Mouse (Mus musculus) cerebellum, postnatal 10 days (tissue): ENCODE results near the gene Zfp457.

Source experiments
- DNase-seq, 2 experiments: peaks; one replicate each; pipeline ENCODE4 v3.0.0; 2021; ENCODE audit warnings: mixed read lengths in 2 of 2

Gene Zfp457

DNA sequence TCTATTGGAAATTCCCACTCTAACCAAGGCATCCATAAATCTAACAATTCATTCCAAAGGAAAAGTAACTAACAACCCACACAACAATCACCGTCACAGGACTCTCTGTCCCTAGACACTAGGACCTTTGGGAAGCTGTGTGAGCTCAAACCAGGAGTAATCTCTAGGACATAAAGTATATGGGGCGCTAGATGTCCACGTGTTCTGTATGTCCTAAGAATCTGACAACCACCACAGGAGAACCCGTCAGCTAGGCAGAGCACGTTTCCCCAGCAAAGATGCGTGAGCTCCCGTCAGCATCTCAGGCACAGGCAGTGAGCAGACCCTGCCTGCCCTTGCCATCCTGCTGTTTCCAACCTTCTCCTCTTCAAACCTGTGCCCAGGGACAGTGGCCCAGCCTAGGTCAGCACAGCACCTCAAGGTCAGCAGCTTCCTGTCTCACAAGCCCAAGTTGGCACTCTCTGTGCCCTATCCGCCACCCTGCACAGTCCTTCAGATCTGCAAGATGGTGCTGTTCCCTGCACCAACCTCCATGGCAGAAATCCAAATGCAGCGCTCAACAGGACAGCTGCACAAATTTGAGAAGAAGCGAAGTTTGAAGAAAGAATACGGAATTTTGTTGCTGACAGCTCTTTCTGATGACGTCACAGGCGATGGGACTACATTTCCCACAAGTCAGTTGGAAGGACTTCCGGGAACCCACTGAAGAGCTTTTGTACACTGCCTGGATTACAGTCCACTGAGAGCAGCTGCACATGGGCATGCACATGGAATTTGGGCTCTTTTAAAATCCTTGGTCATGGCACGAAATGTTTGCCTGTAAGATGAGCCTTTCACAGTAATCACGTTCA is at the start of gene Zfp457:
TSS of gene Zfp457 (minus strand) at position 664 of the 851 bp plus-strand sequence.
- DNase-seq: peak; percentile 93 to 94

DNA sequence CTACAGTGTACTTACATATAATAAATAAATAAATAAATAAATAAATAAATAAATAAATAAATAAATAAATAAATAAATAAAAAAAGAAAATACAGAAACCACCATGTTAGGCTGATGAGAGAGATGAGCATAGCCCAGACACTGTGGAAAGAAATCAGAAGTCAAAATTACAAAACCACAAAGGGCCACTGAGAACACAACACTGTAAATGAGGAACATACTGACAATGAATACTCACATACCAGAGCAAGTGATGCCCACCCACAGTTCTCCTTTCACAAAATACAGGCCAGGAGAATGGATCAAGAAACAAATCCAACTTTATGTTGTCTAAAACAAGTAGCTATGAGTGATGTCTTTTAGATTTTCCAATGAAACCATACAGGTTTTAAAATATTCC is 45.6 kb upstream of the Zfp457 start:
- no peak for DNase-seq

DNA sequence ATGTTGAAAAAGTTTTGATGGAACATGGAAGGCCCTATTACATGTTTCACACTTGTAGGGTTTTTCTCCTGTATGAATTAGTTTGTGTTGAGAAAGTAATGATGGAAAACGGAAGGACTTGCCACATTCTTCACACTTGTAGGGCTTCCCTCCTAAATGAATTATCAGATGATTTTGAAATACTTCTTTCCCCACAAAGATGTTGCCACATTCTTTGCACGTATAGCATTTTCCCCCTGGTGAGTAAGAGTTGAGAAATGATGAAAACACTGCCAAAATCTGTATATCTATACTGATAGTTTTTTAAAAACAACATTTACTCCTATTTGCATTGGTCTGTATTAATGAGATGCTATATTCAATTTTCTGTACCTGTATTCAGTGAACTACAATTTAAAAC is 37.1 kb upstream of the Zfp457 start:
- DNase-seq: no peak

DNA sequence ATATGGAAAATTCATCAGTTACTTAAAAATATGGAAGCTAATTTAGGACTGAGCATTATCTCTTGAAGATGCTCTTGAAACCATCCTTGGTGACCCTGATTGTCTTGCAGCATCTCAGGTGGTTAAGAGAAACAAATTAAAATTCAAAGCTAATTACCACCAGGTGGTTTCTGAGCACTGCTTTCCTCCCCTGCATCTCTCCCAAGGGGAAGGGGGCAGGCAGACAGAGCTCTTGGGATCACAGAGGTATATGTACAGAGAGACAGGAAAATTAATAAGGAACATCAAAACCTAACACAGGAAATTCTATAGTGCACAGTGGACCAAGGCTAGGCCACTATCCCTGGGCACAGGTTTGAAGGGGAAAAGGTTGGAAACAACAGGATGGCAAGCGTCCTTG is 26.6 kb upstream of the Zfp457 start:
- peak in 1 of 2 experiments; percentile 3 for DNase-seq

DNA sequence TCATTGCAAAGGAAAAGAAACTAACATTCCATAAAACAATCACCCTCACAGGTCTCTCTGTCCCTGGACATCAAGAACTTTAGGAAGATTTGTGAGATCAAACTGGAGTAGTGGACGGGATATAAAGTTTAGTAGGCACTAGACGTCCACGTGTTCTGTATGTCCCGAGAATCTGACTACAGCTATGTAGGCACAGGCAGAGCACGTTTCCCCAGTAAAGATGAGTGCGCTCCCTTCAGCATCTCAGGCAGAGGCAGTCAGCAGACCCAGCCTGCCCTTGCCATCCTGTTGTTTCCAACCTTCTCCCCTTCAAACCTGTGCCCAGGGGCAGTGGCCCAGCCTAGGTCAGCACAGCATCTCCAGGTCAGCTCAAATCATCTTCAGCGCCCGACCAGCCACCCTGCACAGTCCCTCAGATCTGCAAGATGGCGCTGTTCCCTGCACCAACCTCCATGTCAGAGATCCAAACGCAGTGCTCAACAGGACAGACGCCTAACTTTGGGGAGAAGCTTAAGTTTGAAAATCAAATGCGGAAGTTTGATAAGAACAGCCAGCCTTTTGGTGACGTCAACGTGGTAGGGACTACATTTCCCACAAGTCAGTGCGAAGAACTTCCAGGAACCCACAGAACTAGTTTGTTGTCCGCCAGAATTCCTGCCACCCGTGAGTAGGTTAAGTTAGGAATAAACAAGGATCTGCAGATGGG is 25.9 kb upstream of the Zfp457 start, which contains the start of gene Zfp595:
TSS of gene Zfp595 (minus strand) at position 552 of the 706 bp plus-strand sequence.
- DNase-seq: peak; percentile 73 to 79

DNA sequence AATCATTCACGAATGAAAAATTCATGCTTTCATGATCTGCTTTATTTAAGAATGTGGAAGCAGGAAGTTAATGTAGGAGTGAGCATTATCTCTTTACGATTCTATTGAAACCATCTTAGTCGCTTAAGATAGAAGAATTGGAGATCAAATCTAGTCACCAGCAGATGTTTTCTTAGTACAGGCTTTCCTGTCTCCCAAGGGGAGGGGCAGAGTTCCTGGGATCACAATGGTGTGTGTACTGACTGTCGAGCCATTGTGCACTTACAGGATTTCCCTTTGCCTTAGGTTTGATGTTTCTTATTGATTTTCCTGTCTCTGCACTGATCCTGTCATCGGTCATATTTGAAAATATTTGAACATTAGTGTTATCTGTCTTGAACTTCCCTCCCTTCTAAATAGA is 433 bp upstream of the Zfp457 start:
- peak; percentile 9 to 15 for DNase-seq

- DNase-seq: peak; percentile 5 to 12
Observed at GRCm38 (mm10) chr13:67278314-67278713, 28.0 kb downstream of the Zfp457 start, which contains the start of gene Zfp458. Gene Zfp458, minus strand, starts transcription at chr13:67278466.

DNA sequence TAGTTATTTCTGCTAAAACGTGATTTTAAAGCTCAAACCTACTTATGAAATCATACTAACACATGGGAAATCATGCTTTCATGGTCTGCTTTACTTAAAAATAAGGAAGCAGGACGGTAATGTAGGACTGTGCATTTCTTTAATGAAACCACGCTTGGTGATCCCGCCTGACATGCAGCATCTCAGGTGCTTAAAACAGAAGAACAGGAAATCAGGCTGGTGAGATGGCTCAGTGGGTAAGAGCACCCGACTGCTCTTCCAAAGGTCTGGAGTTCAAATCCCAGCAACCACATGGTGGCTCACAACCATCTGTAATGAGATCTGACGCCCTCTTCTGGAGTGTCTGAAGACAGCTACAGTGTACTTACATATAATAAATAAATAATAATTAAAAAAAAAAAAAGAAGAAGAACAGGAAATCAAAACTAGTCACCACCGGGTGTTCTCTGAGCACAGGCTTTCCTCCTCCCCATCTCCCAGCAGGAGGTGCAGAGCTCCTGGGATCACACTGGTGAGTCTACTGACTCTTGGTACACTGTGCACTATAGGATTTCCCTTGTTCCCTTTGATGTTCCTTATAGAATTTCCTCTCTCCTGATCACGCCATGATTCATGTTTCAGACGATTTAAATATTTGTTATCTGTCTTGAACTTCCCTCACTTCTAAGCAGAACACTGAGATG is 36.8 kb downstream of the Zfp457 start:
- peak in 1 of 2 experiments; percentile 4 for DNase-seq

DNA sequence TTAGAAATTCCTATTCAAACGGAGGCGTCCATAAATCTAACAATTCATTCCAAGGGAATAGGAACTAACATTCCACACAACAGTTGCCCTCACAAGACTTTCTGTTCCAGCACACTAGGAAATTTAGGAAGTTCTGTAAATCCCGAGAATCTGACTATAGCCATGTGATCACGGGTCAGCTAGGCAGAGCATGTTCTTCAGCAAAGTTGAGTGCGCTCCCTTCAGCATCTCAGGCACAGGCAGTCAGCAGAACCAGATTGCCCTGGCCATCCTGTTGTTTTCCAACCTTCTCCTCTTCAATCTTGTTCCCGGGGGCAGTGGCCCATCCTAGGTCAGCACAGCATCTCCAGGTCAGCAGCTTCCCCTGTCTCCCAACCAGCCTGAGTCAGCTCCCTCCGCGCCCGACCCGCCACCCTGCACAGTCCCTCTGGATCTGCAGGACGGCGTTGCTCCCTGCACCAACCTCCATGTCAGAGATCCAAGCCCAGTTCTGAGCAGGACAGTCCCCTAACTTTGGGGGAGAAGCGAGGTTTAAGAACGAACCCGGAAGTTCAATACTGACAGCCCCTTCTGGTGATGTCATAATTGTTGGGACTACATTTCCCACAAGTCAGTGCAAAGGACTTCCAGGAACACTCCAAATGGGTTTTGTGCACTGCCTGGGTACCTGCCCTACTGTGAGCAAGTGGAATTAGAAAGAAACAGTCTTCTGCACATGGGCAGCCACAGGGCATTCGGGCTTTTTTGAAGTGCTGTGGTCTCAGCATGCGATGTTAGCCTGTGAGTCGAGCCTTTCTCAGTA is 37.5 kb downstream of the Zfp457 start:
- DNase-seq: peak; percentile 79 to 83
